Mouse (Mus musculus): ENCODE data around the gene Epn1. TPM values are rescaled to one million over a fixed set of nuclear protein-coding genes. Genes with fewer than 3 reads are reported as not detected.
A peak's percentile ranks its signal among the peaks of the same experiment; 100 is the strongest.

Epn1 gene
- polyA plus RNA-seq, 1 experiment: 102 TPM

- Histone ChIP-seq H3K36me3 (ENCODE audit: control insufficient read depth, insufficient read depth) (no peaks in the 10 kb centered on the region), H3K27me3 (ENCODE audit: control insufficient read depth, insufficient read depth, insufficient read length) (no peaks in the 10 kb centered on the region), H3K79me3 (ENCODE audit: low read depth) (no peaks in the 10 kb centered on the region), H3K79me2 (ENCODE audit: control insufficient read depth, insufficient read depth) (no peaks in the 10 kb centered on the region), H3K4me3 (ENCODE audit: insufficient read depth, poor library complexity, severe bottlenecking) (no peak overlapping the region), H3ac (ENCODE audit: control insufficient read depth, insufficient read length, low read depth) (no peak overlapping the region)
- TF ChIP-seq MYOD1 (IDR thresholded peaks at IDR 0.05; ENCODE audit: control insufficient read depth, insufficient read length, low read depth) (no peak), MYOG (IDR thresholded peaks at IDR 0.05; ENCODE audit: control insufficient read depth, extremely low read depth, insufficient read length) (no peak), FOSL1 (IDR thresholded peaks at IDR 0.05; ENCODE audit: insufficient read depth, low read length, poor library complexity, severe bottlenecking) (no peak), MAX (IDR thresholded peaks at IDR 0.05) (no peak), USF1 (IDR thresholded peaks at IDR 0.05; ENCODE audit: low read depth) (no peak), CEBPB (IDR thresholded peaks at IDR 0.05; ENCODE audit: low read depth) (no peak), CTCF (IDR thresholded peaks at IDR 0.05; ENCODE audit: control insufficient read depth, insufficient read depth, insufficient read length) (no peak)
These were observed 32.7 kb upstream of the Epn1 start for GRCm38 (mm10) chr7:5047313-5047712.

DNA sequence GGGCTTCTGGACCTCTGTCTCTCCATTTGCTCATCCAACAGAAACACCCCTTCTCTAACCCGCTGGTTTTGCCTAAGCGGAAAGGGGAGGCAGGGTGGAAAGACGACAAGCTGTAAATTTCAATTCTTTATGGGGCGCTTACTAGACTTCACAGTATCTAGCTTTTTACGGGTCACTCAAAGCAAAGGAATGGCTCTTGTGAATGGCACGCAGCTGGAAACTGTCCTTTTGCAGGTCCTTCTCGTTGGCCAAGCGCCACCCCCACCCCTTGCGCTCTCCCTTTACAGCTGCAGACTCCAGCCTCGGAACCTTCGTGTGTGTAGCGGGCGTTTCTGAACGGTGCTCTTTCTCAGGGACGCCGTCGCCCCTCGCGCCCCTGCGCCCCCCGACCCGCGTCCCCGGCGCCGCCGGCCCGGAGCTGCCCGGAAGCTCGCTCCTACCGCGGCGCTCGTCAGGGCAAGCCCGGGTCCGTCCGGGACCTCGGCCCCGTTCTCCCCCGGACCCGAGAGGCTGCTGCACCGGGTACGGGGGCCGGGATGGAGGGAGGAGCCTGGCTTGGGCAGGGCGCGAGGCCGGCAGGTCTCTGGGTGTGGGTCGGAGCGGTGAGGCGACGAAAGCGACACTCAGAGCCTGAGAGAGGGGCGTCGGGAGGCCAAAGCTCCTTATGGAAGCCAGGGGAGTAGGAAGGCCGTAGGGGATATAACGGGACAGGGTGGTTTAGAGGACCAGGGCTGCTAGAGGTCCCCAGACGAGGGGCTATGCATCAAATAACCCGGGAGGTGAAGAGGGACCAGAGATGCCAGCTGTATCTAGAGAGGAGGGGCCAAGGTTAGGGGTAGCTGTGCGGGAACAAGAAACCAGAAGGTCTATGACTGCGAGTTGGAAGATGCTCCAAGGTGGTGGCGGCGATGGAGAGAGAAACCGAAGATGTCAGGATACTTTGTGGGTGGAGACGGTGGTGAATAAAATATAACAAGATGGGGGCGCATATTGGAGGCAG is 28.5 kb upstream of the Epn1 start, which contains the start of gene Zfp580:
Gene Zfp580 (plus strand): TSS at position 346 of the 1,000 bp plus-strand sequence.
- peaks cover 4% of the 10 kb centered on the region for H3K27me3 ChIP-seq (ENCODE audit: control insufficient read depth, insufficient read depth, insufficient read length)
- no peaks in the 10 kb centered on the region for H3K79me2 ChIP-seq (ENCODE audit: control insufficient read depth, insufficient read depth)
- peak; percentile 35 for TF ChIP-seq MAX (IDR thresholded peaks at IDR 0.05)
- no peak for TF ChIP-seq FOSL1 (IDR thresholded peaks at IDR 0.05; ENCODE audit: insufficient read depth, low read length, poor library complexity, severe bottlenecking)
- no peaks in the 10 kb centered on the region for H3K36me3 ChIP-seq (ENCODE audit: control insufficient read depth, insufficient read depth)
- H3K79me3 ChIP-seq (ENCODE audit: low read depth): no peaks in the 10 kb centered on the region
- H3K4me3 ChIP-seq (ENCODE audit: insufficient read depth, poor library complexity, severe bottlenecking): peak within 1 kb of the TSS; percentile 38
- peak within 1 kb of the TSS; percentile 75 for H3ac ChIP-seq (ENCODE audit: control insufficient read depth, insufficient read length, low read depth)

DNA sequence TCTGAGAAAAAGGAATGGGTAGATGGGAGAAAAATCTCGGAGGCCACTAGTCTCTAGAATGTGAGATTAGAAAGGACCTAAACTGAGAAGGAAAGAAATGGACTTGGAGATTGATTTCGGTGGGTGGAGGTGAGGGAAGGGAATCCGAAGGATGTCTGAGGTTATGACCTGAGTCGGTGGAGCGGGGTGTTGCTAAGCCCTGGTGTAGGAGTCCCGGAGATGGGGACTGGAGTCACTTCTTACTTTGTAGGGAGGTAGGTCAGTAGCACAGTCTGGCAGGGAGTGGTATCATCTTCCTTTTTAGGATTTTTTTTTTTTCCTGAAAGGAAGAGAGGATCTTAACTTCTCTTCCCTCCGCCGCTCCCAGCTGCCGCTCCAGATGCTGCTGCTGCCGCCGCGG is 27.6 kb upstream of the Epn1 start:
- H3K79me2 ChIP-seq (ENCODE audit: control insufficient read depth, insufficient read depth): no peaks in the 10 kb centered on the region
- H3K27me3 ChIP-seq (ENCODE audit: control insufficient read depth, insufficient read depth, insufficient read length): peaks cover 11% of the 10 kb centered on the region

GRCm38 (mm10) chr7:5052931-5053343 is 27.1 kb upstream of the Epn1 start:
- Histone ChIP-seq H3K27me3 (ENCODE audit: control insufficient read depth, insufficient read depth, insufficient read length) (peaks cover 11% of the 10 kb centered on the region), H3K79me3 (ENCODE audit: low read depth) (no peaks in the 10 kb centered on the region), H3K36me3 (ENCODE audit: control insufficient read depth, insufficient read depth) (no peaks in the 10 kb centered on the region), H3K4me3 (ENCODE audit: insufficient read depth, poor library complexity, severe bottlenecking) (no peak overlapping the region), H3K79me2 (ENCODE audit: control insufficient read depth, insufficient read depth) (no peaks in the 10 kb centered on the region), H3ac (ENCODE audit: control insufficient read depth, insufficient read length, low read depth) (no peak overlapping the region)
- TF ChIP-seq USF1 (IDR thresholded peaks at IDR 0.05; ENCODE audit: low read depth): no peak
- TF ChIP-seq MAX (IDR thresholded peaks at IDR 0.05): no peak
- no peak for TF ChIP-seq CTCF (IDR thresholded peaks at IDR 0.05; ENCODE audit: control insufficient read depth, insufficient read depth, insufficient read length)
- TF ChIP-seq MYOD1 (IDR thresholded peaks at IDR 0.05; ENCODE audit: control insufficient read depth, insufficient read length, low read depth): no peak
- no peak for TF ChIP-seq MYOG (IDR thresholded peaks at IDR 0.05; ENCODE audit: control insufficient read depth, extremely low read depth, insufficient read length)
- no peak for TF ChIP-seq FOSL1 (IDR thresholded peaks at IDR 0.05; ENCODE audit: insufficient read depth, low read length, poor library complexity, severe bottlenecking)
- TF ChIP-seq CEBPB (IDR thresholded peaks at IDR 0.05; ENCODE audit: low read depth): no peak

More for the DNA sequence above, 27.6 kb upstream of the Epn1 start:
- no peaks in the 10 kb centered on the region for H3K79me3 ChIP-seq (ENCODE audit: low read depth)
- TF ChIP-seq MAX (IDR thresholded peaks at IDR 0.05) (no peak), FOSL1 (IDR thresholded peaks at IDR 0.05; ENCODE audit: insufficient read depth, low read length, poor library complexity, severe bottlenecking) (no peak), MYOD1 (IDR thresholded peaks at IDR 0.05; ENCODE audit: control insufficient read depth, insufficient read length, low read depth) (no peak)
- H3ac ChIP-seq (ENCODE audit: control insufficient read depth, insufficient read length, low read depth): no peak overlapping the region
- no peaks in the 10 kb centered on the region for H3K36me3 ChIP-seq (ENCODE audit: control insufficient read depth, insufficient read depth)
- H3K4me3 ChIP-seq (ENCODE audit: insufficient read depth, poor library complexity, severe bottlenecking): no peak overlapping the region

DNA sequence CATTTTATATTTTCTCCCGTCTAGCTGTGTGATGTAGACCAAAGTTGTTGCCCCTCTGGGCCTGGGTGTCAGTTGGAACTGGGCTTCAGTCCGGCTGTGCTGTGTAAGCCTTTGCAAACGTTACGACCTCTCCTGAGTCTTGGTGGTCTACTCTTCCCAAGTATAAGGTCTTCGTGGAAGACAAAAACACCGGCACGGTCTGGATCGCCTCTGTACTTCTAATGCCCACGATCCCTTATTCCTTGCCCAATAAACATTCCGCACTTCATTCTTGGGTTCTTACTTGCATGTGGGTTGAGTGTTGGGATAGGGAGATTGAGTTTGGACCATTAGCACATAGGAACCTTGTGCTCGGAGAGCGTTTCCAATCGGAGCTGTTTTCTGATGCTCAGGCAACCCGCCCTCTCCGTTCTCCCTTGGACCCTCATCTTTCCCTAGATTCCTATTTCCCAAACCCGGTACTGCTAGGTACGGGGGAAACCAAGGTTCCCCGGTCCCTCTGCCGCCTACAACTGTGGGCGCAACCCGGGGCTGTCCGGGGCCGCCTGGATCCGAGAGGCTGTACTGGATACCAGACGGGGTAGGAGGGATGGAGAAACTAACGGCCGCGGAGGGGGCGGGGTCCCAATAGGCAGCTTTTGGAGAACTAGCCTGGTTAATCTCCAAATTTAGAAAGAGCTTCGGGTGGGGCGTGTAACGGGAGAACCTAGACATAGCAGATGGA is 26.4 kb upstream of the Epn1 start:
- no peaks in the 10 kb centered on the region for H3K79me3 ChIP-seq (ENCODE audit: low read depth)
- no peaks in the 10 kb centered on the region for H3K79me2 ChIP-seq (ENCODE audit: control insufficient read depth, insufficient read depth)
- no peak overlapping the region for H3K4me3 ChIP-seq (ENCODE audit: insufficient read depth, poor library complexity, severe bottlenecking)
- H3K27me3 ChIP-seq (ENCODE audit: control insufficient read depth, insufficient read depth, insufficient read length): peaks cover 11% of the 10 kb centered on the region
- no peak for TF ChIP-seq MYOG (IDR thresholded peaks at IDR 0.05; ENCODE audit: control insufficient read depth, extremely low read depth, insufficient read length)
- TF ChIP-seq CEBPB (IDR thresholded peaks at IDR 0.05; ENCODE audit: low read depth): no peak
- TF ChIP-seq USF1 (IDR thresholded peaks at IDR 0.05; ENCODE audit: low read depth): no peak
- TF ChIP-seq MYOD1 (IDR thresholded peaks at IDR 0.05; ENCODE audit: control insufficient read depth, insufficient read length, low read depth): no peak
- no peak for TF ChIP-seq CTCF (IDR thresholded peaks at IDR 0.05; ENCODE audit: control insufficient read depth, insufficient read depth, insufficient read length)
- TF ChIP-seq MAX (IDR thresholded peaks at IDR 0.05): no peak
- no peak for TF ChIP-seq FOSL1 (IDR thresholded peaks at IDR 0.05; ENCODE audit: insufficient read depth, low read length, poor library complexity, severe bottlenecking)
- H3K36me3 ChIP-seq (ENCODE audit: control insufficient read depth, insufficient read depth): no peaks in the 10 kb centered on the region
- H3ac ChIP-seq (ENCODE audit: control insufficient read depth, insufficient read length, low read depth): no peak overlapping the region
